Mouse (Mus musculus) embryonic fibroblast, embryonic 13.5 days (primary cell): ENCODE data around the gene Pck1.

Experiments used
- CTCF ChIP-seq: IDR thresholded peaks from 2 replicates; pipeline ENCODE4 v1.5.1; 2011; ENCODE audit warnings: mild to moderate bottlenecking, control low read depth, low read length, moderate library complexity, borderline replicate concordance; ENCODE audit not compliant: insufficient read depth
- POLR2A ChIP-seq: IDR thresholded peaks from 2 replicates; pipeline ENCODE4 v1.6.1; 2011; ENCODE audit warnings: low read depth, mild to moderate bottlenecking, control low read depth, low read length, moderate library complexity

DNA sequence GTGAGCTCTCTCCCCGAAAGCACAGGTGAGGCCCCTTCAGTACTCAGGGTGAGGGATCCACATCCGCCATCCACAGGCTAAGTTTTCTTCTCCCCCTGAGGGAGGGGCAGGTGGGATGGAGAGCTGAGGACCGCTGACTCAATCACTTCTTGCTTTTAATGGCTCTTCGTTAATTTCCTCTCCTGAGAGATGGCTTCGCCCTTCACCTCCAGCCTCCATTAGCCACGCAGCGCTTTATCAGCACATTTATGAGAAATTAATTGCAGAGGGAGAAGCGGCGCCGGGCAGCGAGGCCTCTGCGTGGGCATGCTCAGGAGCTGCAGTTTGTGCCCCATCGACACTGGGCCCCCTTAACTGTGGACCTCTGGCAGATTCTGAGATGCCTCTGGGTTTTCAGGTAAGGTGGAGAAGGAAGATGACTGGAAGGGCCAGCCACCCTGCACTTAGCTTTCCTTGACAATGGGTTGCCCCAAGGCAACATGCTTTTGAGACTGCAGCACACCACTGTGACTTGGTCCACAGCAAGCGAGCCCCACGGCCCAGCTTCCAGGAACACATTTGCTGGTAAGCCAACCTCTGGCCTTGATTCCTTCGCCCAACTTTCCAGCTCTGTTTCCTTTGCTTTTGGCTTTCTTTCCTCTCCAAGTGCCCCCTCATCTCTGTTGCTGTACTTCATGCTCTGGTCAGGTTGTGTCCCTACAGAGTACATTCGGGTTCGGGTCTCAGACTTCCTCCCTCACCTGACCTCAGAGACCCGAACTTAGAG is 50.3 kb downstream of the Pck1 start:
- TF ChIP-seq POLR2A, result no peak
- TF ChIP-seq CTCF, result no peak
